In genomic region chr11:96899449-96900306, GRCm38 (mm10) we compare ENCODE assay signal across 10 mouse cellular contexts. TPM values are rescaled to one million over a fixed set of nuclear protein-coding genes. Genes with fewer than 3 reads are reported as not detected.
DNase-seq lines count a peak whose midpoint lies in the region; ATAC-seq and TF ChIP-seq lines count a peak whose summit lies in the region.
"Had no signal": no experiment of that assay in that cellular context is flagged by ENCODE, and none has a peak within 500 bp of the region (broad histone marks: within the 10 kb centered on the region; RNA-seq: fewer than 3 reads in every experiment).

No protein-coding gene starts in this region.

- peak; percentile 48 for DNase-seq in R1 (ENCODE audit: low read depth, low spot score)
- no peak for DNase-seq in spleen, postnatal 14 days (ENCODE audit: low spot score in 2 of 2)
- no peak for DNase-seq in T-cell, adult 2 months (ENCODE audit: low spot score)
- no peak for DNase-seq in left cerebral cortex, adult 9 months (ENCODE audit: low spot score in 2 of 2)
- DNase-seq: kidney, postnatal 25 days; spleen, adult 18-20 months had no signal

- no peak overlapping the region for H3K9ac ChIP-seq in ES-Bruce4 (ENCODE audit: low read depth, poor library complexity, severe bottlenecking)
- H3K9ac ChIP-seq in forebrain, embryonic 15.5 days (replicated peaks) = peak overlapping the region; percentile 17; the same call in 1 of the 2 replicates
- no peak overlapping the region for H3K9ac ChIP-seq in midbrain, embryonic 15.5 days
- H3K9ac ChIP-seq: liver, embryonic 14.5 days had no signal

- no peak overlapping the region for H3K4me2 ChIP-seq in forebrain, embryonic 15.5 days (replicated peaks)
- H3K4me2 ChIP-seq in midbrain, embryonic 15.5 days = peak overlapping the region; percentile 6; the same call in 1 of the 2 replicates

- H3K4me1 ChIP-seq in ES-Bruce4 (ENCODE audit: control insufficient read depth, insufficient read depth, low read length) = peaks cover 5% of the 10 kb centered on the region
- peaks cover 66% of the 10 kb centered on the region for H3K4me1 ChIP-seq in forebrain, embryonic 15.5 days
- H3K4me1 ChIP-seq in midbrain, embryonic 15.5 days = peaks cover 55% of the 10 kb centered on the region

- no peak overlapping the region for H3K4me3 ChIP-seq in ES-Bruce4 (ENCODE audit: low read depth, low read length)
- no peak overlapping the region for H3K4me3 ChIP-seq in forebrain, embryonic 15.5 days
- H3K4me3 ChIP-seq in midbrain, embryonic 15.5 days = no peak overlapping the region

- TF ChIP-seq EP300 in ES-Bruce4 (IDR thresholded peaks at IDR 0.05; ENCODE audit: insufficient read depth, low read depth, low read length) = peak; percentile 86

- WGBS in forebrain, embryonic 15.5 days = 23% methylated on average over 13 of the region's 13 CpGs
- 23% methylated on average over 13 of the region's 13 CpGs for WGBS in midbrain, embryonic 15.5 days

- TF ChIP-seq CTCF in ES-Bruce4 (IDR thresholded peaks at IDR 0.05; ENCODE audit: low read depth, low read length) = no peak

- H3K36me3 ChIP-seq in ES-Bruce4 (ENCODE audit: control insufficient read depth, insufficient read depth, low read length, poor library complexity, severe bottlenecking) = no peaks in the 10 kb centered on the region
- H3K36me3 ChIP-seq in forebrain, embryonic 15.5 days = no peaks in the 10 kb centered on the region
- H3K36me3 ChIP-seq in midbrain, embryonic 15.5 days (replicated peaks) = no peaks in the 10 kb centered on the region

- peak overlapping the region; percentile 93 for H3K27ac ChIP-seq in ES-Bruce4 (ENCODE audit: insufficient read depth, low read length)
- peak overlapping the region; percentile 76 for H3K27ac ChIP-seq in forebrain, embryonic 15.5 days (replicated peaks)
- peak overlapping the region; percentile 64 for H3K27ac ChIP-seq in midbrain, embryonic 15.5 days
- H3K27ac ChIP-seq: liver, embryonic 14.5 days had no signal

- peak; percentile 26; the same call in 1 of the 2 replicates for ATAC-seq in forebrain, embryonic 15.5 days (replicated peaks)
- peak; percentile 38 for ATAC-seq in midbrain, embryonic 15.5 days (replicated peaks)

- TF ChIP-seq POLR2A in ES-Bruce4 (IDR thresholded peaks at IDR 0.05; ENCODE audit: insufficient read depth, low read length) = no peak

- H3K27me3 ChIP-seq in ES-Bruce4 (ENCODE audit: control insufficient read depth, insufficient read depth, low read length, poor library complexity, severe bottlenecking) = no peaks in the 10 kb centered on the region
- no peaks in the 10 kb centered on the region for H3K27me3 ChIP-seq in forebrain, embryonic 15.5 days
- H3K27me3 ChIP-seq in midbrain, embryonic 15.5 days (replicated peaks) = no peaks in the 10 kb centered on the region

- no peaks in the 10 kb centered on the region for H3K9me3 ChIP-seq in ES-Bruce4 (replicated peaks; ENCODE audit: control insufficient read depth, insufficient read depth, low read length, poor library complexity, severe bottlenecking)
- H3K9me3 ChIP-seq in forebrain, embryonic 15.5 days = no peaks in the 10 kb centered on the region
- no peaks in the 10 kb centered on the region for H3K9me3 ChIP-seq in midbrain, embryonic 15.5 days

RNA-seq across cellular contexts. Expression of gene Cdk5rap3, which starts 16.6 kb away (rescaled TPM):
- polyA plus RNA-seq in ES-Bruce4 (2011; ENCODE audit: insufficient read depth, insufficient read length, low read depth, missing spikeins) = 93.3 and 109 TPM in 2 replicates
- 106 and 109 TPM in 2 replicates for polyA plus RNA-seq in forebrain, embryonic 15.5 days (2015; fragmentation: Nextera tagmentation; extraction: Ambion mirVana)
- 88.2 and 91.7 TPM in 2 replicates for polyA plus RNA-seq in midbrain, embryonic 15.5 days (2015; fragmentation: Nextera tagmentation; extraction: Ambion mirVana)

RNA-seq across cellular contexts. Expression of gene Prr15l, which starts 28.2 kb away (rescaled TPM):
- 10.9 and 11.1 TPM in 2 replicates for polyA plus RNA-seq in ES-Bruce4 (2011; ENCODE audit: insufficient read depth, insufficient read length, low read depth, missing spikeins)
- 0.17 TPM in 1 of 2 replicates, not detected in the other for polyA plus RNA-seq in forebrain, embryonic 15.5 days (2015; fragmentation: Nextera tagmentation; extraction: Ambion mirVana)
- polyA plus RNA-seq in midbrain, embryonic 15.5 days (2015; fragmentation: Nextera tagmentation; extraction: Ambion mirVana) = 0.17 and 0.30 TPM in 2 replicates

RNA-seq across cellular contexts. Expression of gene Pnpo, which starts 44.1 kb away (rescaled TPM):
- 23.6 and 24.1 TPM in 2 replicates for polyA plus RNA-seq in ES-Bruce4 (2011; ENCODE audit: insufficient read depth, insufficient read length, low read depth, missing spikeins)
- 20.7 and 21.5 TPM in 2 replicates for polyA plus RNA-seq in forebrain, embryonic 15.5 days (2015; fragmentation: Nextera tagmentation; extraction: Ambion mirVana)
- polyA plus RNA-seq in midbrain, embryonic 15.5 days (2015; fragmentation: Nextera tagmentation; extraction: Ambion mirVana) = 28.7 and 29.7 TPM in 2 replicates

RNA-seq across cellular contexts. Expression of gene Copz2, which starts 50.0 kb away (rescaled TPM):
- 23.9 and 26.2 TPM in 2 replicates for polyA plus RNA-seq in ES-Bruce4 (2011; ENCODE audit: insufficient read depth, insufficient read length, low read depth, missing spikeins)
- 12.2 and 13.5 TPM in 2 replicates for polyA plus RNA-seq in forebrain, embryonic 15.5 days (2015; fragmentation: Nextera tagmentation; extraction: Ambion mirVana)
- 19.9 and 20.5 TPM in 2 replicates for polyA plus RNA-seq in midbrain, embryonic 15.5 days (2015; fragmentation: Nextera tagmentation; extraction: Ambion mirVana)
